Mouse (Mus musculus) midbrain, embryonic 10.5 days (tissue): ENCODE measurements at regions not wholly inside any gene's neighbourhood (a gene's known extent, or its start where the extent isn't known, plus 50 kb on each side); places are given as distances from the start of the nearest gene placed in this dataset.

Source experiments
- DNase-seq: peaks from one replicate; pipeline ENCODE4 v3.0.0-alpha.2; 2017; ENCODE audit warnings: low spot score
- H3K27ac ChIP-seq: fragments of 300-500 bp; sonication (generic); replicated peaks from 2 replicates; pipeline ENCODE4 v1.5.1; 2016; ENCODE audit warnings: mild to moderate bottlenecking
- H3K27me3 ChIP-seq: fragments of 300-500 bp; sonication (generic); 2 replicates; pipeline ENCODE4 v1.6.1; 2016; ENCODE audit warnings: low read depth, mild to moderate bottlenecking; ENCODE audit not compliant: poor library complexity, severe bottlenecking
- H3K36me3 ChIP-seq: fragments of 300-500 bp; sonication (generic); 2 replicates; pipeline ENCODE4 v1.6.1; 2016; ENCODE audit warnings: mild to moderate bottlenecking, moderate library complexity
- H3K4me1 ChIP-seq: fragments of 300-500 bp; sonication (generic); 2 replicates; pipeline ENCODE4 v1.6.1; 2016
- H3K4me3 ChIP-seq: fragments of 300-500 bp; sonication (generic); 2 replicates; pipeline ENCODE4 v1.5.1; 2016; ENCODE audit warnings: mild to moderate bottlenecking, moderate library complexity
- H3K9me3 ChIP-seq: fragments of 300-500 bp; sonication (generic); replicated peaks from 2 replicates; pipeline ENCODE4 v1.6.1; 2016; ENCODE audit warnings: mild to moderate bottlenecking
- WGBS: fragments of 180-500 bp; shearing (Covaris S2); methylation state at CpG from one replicate; pipeline ENCODE4 v1.1.7; 2016; 5-methylcytosine and 5-hydroxymethylcytosine counted together

DNA sequence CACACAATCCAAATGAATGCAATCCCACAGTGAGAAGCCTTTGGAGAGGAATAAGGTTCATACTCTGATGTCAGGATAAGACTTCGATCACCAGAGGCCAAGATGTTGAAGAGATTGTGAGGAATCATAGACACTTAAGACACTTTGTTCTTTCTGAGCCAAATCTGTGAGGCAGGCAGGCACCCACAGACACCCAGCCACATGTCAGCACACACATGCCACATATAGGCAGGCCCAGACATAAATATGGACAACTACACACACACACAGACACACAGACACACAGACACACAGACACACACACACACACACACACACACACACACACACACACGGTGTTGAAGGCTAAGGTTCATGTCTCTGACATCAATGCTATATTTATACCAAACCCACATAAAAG is 185.1 kb upstream of the Frmd6 start:
- WGBS: 89% methylated on average over 2 of the region's 2 CpGs
- no peak overlapping the region for H3K4me3 ChIP-seq
- DNase-seq: no peak
- no peaks in the 10 kb centered on the region for H3K9me3 ChIP-seq
- no peaks in the 10 kb centered on the region for H3K27me3 ChIP-seq
- no peak overlapping the region for H3K27ac ChIP-seq
- H3K4me1 ChIP-seq: no peaks in the 10 kb centered on the region
- H3K36me3 ChIP-seq: no peaks in the 10 kb centered on the region

DNA sequence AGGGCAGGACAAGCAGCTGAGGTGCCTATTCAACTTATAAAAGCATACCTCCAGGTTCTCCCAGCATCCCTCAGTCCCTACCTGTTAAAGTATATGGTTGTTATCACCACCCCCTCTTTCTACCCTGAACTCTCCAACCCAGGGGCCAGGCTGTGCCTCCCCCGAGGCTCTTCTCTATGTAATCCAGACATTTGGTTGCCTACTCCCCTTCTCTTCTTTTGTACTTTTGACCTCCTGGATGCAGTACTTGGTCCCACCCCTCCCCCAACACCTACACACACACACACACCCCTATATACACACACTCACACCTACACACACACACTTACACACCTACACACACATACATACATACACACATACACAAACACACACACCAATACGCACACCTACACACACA is 180.4 kb upstream of the Frmd6 start:
- Histone ChIP-seq H3K9me3 (no peaks in the 10 kb centered on the region), H3K27ac (no peak overlapping the region), H3K27me3 (no peaks in the 10 kb centered on the region), H3K4me3 (no peak overlapping the region), H3K4me1 (no peaks in the 10 kb centered on the region), H3K36me3 (no peaks in the 10 kb centered on the region)
- no peak for DNase-seq
- WGBS: 87% methylated on average over 2 of the region's 2 CpGs

DNA sequence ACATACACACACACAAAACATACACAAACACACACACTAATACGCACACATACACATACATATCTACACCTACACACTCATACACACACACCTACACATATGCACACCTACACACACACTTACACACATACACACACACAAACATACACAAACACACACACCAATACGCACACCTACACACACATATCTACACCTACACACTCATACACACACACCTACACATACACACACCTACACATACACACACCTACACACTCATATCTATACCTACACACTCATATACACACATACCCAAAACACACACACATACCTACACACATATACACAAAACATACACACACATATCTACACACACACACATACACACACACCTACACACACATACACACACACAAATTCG is 179.9 kb upstream of the Frmd6 start:
- Histone ChIP-seq H3K27me3 (no peaks in the 10 kb centered on the region), H3K9me3 (no peaks in the 10 kb centered on the region), H3K36me3 (no peaks in the 10 kb centered on the region), H3K4me1 (no peaks in the 10 kb centered on the region), H3K27ac (no peak overlapping the region), H3K4me3 (no peak overlapping the region)
- 74% methylated on average over 3 of the region's 3 CpGs for WGBS
- DNase-seq: no peak

DNA sequence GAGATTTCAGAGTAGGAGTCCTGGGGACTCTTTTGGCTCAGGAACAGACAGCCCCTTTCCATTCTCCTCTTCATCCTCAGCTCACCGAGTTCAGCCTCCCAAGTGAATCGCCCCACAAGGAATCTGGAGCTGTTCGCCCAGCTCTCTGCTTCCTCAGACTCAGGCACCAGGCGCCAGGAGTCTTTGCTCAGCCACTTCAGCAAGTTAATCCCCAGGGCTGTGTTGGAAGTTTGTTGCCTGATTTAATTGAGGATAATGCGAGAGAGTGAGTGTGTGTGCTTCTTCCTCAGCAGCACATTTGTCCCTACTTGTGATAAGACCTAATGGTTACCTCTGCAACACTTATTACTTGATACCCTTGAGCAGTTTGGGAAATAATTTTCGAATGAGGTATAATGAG is 177.8 kb upstream of the Frmd6 start:
- H3K9me3 ChIP-seq: no peaks in the 10 kb centered on the region
- no peak for DNase-seq
- no peaks in the 10 kb centered on the region for H3K36me3 ChIP-seq
- H3K27ac ChIP-seq: no peak overlapping the region
- WGBS: 42% methylated on average over 6 of the region's 6 CpGs
- H3K4me1 ChIP-seq: no peaks in the 10 kb centered on the region
- H3K27me3 ChIP-seq: no peaks in the 10 kb centered on the region
- H3K4me3 ChIP-seq: no peak overlapping the region

DNA sequence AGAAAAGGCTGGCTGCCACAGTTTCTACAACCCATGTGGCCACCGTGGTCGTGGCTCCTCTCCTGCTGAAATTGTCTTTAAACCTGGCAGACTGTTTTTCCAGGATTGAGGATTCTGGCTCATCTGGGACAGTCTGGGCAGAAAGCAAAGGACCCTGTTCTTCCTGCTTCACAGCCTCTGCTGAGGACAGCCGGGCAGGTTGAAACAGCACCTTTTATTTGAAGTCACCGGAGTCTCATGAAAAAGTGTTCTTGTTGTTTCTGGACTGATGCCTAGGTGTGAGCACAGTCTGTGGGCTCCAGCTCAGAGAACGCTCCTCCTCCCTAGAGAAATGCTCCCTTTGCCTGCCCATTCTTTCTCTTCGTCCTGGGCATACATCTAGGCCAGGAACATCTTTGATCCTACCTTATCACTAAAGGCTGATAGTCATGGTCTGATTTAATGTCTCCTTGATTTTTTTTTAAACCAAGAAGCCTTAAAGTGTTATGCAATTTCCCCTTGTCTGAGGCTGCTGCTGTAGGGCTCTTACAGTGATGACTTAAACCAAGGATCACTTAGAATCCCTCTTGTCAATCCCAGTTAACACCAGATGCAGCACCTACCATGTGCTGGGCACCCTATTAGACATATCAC is 177.0 kb upstream of the Frmd6 start:
- WGBS: 83% methylated on average over 6 of the region's 6 CpGs
- no peaks in the 10 kb centered on the region for H3K27me3 ChIP-seq
- no peaks in the 10 kb centered on the region; the same call in 1 of the 2 replicates for H3K9me3 ChIP-seq
- DNase-seq: no peak
- no peak overlapping the region for H3K4me3 ChIP-seq
- no peak overlapping the region for H3K27ac ChIP-seq
- H3K4me1 ChIP-seq: no peaks in the 10 kb centered on the region
- H3K36me3 ChIP-seq: no peaks in the 10 kb centered on the region

DNA sequence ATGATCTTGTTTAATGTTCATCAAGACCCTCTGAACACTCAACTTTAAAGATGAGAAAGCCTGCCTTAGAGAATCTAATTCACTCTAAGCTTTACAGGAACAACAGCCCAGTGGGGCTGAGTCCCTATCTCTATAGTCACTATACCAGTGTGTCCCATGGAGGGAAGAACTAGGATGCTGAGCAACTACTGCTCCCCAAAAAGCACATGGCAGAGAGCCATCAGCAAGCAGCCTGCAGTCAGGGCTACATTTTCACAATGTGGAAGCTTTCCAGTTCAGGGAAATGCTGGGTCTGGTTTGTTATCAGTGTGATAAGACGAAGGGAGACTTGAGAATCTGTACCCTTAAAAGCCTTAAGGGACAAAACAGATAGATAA is 176.5 kb upstream of the Frmd6 start:
- no peaks in the 10 kb centered on the region for H3K27me3 ChIP-seq
- no peaks in the 10 kb centered on the region for H3K4me1 ChIP-seq
- no peaks in the 10 kb centered on the region; the same call in 1 of the 2 replicates for H3K9me3 ChIP-seq
- H3K4me3 ChIP-seq: no peak overlapping the region
- no peak for DNase-seq
- no peak overlapping the region for H3K27ac ChIP-seq
- WGBS: 90% methylated on average over 1 of the region's 1 CpGs
- H3K36me3 ChIP-seq: no peaks in the 10 kb centered on the region

DNA sequence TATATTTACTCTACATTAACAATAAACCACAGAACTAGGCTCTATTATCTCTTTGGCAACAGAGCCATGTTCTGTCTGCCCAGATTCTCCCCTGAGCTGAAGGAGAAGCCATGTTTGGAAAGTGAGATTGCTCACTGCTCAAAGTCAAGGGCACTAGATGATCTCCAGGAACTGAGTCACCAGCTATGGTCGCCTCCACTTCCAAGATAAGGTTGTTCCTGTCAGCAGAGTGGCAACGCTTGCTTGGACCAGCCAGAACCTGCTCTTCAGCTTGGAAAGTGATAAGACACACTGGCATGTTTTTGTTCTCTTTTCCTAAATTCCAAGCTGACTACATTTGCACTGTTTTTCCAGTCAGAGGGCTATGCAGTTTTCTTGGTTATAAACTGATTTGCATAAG is 175.6 kb upstream of the Frmd6 start:
- no peak overlapping the region for H3K27ac ChIP-seq
- H3K4me1 ChIP-seq: no peaks in the 10 kb centered on the region
- 92% methylated on average over 2 of the region's 2 CpGs for WGBS
- no peak overlapping the region for H3K4me3 ChIP-seq
- no peak for DNase-seq
- no peaks in the 10 kb centered on the region; the same call in 1 of the 2 replicates for H3K9me3 ChIP-seq
- no peaks in the 10 kb centered on the region for H3K27me3 ChIP-seq
- H3K36me3 ChIP-seq: no peaks in the 10 kb centered on the region

DNA sequence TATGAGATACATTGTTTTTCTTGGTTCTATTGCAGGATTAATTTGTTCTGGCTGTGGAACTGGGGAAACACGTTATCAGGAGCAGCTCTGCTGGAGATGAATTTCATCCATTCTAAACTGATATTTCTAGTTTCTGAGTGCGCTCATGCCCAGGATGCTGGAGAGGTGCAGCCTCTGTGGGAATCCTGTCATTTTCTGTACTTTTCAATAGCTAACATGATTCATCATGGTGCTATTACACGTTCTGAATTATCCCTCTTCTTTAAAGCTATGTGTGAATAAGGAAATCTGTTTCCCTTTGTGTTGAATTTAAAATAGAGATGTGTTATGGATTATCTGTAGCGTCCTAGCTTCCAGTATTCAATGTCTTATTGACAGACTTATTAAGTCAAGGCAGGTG is 174.8 kb upstream of the Frmd6 start:
- H3K27ac ChIP-seq: no peak overlapping the region
- H3K9me3 ChIP-seq: no peaks in the 10 kb centered on the region; the same call in 1 of the 2 replicates
- no peaks in the 10 kb centered on the region for H3K27me3 ChIP-seq
- no peak overlapping the region for H3K4me3 ChIP-seq
- H3K4me1 ChIP-seq: no peaks in the 10 kb centered on the region
- DNase-seq: no peak
- no peaks in the 10 kb centered on the region for H3K36me3 ChIP-seq
- 81% methylated on average over 4 of the region's 4 CpGs for WGBS

DNA sequence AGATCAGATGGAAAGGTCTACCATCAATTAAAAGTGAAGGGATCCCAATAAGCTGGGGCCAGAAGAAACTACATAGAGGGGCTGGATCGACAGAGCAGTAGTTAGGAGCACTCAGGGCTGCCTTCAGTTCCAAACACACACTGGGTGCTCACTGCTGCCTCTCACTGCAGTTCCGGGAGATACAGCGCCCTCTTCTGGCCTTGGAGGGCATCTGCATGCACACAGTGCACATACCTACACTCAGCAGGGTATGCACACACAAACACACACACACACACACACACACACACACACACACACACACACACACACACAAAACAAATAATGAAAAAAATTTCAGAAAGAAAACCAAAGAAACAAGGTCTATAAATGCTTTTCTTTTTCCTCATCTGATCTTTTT is 172.6 kb upstream of the Frmd6 start:
- H3K4me3 ChIP-seq: no peak overlapping the region
- H3K9me3 ChIP-seq: no peaks in the 10 kb centered on the region; the same call in 1 of the 2 replicates

DNA sequence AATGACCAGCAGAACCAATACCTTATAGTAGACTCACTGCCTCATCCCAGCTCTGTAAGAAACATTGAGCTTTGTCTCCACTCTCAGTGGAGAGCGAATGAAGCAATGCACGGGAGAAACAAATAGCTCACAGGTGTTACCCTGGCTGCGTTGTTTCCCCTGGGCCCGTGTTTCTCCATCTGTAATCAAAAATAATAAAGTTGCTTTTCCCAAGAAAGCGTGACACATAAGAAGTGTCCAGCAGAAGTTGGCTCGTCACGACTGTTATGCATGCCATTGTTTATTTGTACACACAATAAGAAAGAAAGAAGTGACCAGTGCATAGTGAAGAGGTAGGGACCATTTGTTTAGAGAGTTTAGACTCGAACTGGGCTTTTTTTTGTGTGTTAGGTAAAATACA is 171.3 kb upstream of the Frmd6 start:
- Histone ChIP-seq H3K27me3 (no peaks in the 10 kb centered on the region), H3K27ac (no peak overlapping the region), H3K9me3 (no peaks in the 10 kb centered on the region; the same call in 1 of the 2 replicates), H3K4me1 (no peaks in the 10 kb centered on the region), H3K4me3 (no peak overlapping the region), H3K36me3 (no peaks in the 10 kb centered on the region)
- no peak for DNase-seq
- 90% methylated on average over 8 of the region's 8 CpGs for WGBS

More for the DNA sequence above, 172.6 kb upstream of the Frmd6 start:
- H3K27me3 ChIP-seq: no peaks in the 10 kb centered on the region
- no peaks in the 10 kb centered on the region for H3K36me3 ChIP-seq
- WGBS: 83% methylated on average over 3 of the region's 3 CpGs
- no peaks in the 10 kb centered on the region for H3K4me1 ChIP-seq
- H3K27ac ChIP-seq: no peak overlapping the region
- DNase-seq: no peak

DNA sequence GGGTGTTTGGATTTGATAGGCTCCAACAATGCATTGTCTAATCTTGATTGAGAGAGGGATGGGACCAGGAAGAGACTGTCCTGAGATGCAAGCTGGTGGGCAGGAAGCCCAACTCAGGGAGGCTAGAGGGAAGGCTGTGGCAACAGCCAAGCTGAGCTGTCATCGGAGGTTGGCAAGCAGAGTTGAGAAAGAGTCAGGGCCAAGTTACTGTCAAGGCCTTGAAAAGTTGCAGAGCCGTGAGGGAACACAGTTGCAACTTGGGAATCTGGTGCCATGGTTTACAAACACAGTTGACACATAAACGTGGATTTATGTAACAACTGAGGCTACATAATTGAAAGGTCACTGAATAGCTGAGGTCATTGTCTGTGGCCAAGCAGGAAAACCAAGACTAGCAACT is 170.8 kb upstream of the Frmd6 start:
- WGBS: 88% methylated on average over 3 of the region's 3 CpGs
- DNase-seq: no peak
- no peaks in the 10 kb centered on the region; the same call in 1 of the 2 replicates for H3K9me3 ChIP-seq
- H3K4me1 ChIP-seq: no peaks in the 10 kb centered on the region
- H3K27ac ChIP-seq: no peak overlapping the region
- H3K27me3 ChIP-seq: no peaks in the 10 kb centered on the region
- H3K36me3 ChIP-seq: no peaks in the 10 kb centered on the region
- no peak overlapping the region for H3K4me3 ChIP-seq

DNA sequence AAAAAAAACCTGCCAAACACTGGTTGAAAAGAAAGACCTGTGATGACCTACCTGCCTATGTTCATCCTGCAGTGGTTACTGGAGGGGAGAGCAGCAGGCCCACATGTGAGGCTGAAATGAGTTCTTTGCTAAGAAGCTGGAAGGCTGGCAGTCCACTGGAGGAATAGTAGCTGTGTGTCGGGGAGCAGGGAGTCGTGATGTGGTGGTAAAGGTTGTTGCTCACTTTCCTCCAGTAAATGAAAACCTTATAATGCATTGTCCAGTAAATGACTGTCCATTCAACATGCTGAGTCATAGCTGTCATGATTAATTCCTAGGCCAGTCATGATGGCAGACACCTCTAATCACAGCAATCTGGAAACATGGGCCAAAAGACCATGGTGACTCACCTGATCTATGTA is 169.9 kb upstream of the Frmd6 start:
- Histone ChIP-seq H3K9me3 (no peaks in the 10 kb centered on the region; the same call in 1 of the 2 replicates), H3K4me1 (no peaks in the 10 kb centered on the region), H3K36me3 (no peaks in the 10 kb centered on the region), H3K27ac (no peak overlapping the region), H3K4me3 (no peak overlapping the region), H3K27me3 (no peaks in the 10 kb centered on the region)
- WGBS: 79% methylated on average over 2 of the region's 2 CpGs
- DNase-seq: no peak

DNA sequence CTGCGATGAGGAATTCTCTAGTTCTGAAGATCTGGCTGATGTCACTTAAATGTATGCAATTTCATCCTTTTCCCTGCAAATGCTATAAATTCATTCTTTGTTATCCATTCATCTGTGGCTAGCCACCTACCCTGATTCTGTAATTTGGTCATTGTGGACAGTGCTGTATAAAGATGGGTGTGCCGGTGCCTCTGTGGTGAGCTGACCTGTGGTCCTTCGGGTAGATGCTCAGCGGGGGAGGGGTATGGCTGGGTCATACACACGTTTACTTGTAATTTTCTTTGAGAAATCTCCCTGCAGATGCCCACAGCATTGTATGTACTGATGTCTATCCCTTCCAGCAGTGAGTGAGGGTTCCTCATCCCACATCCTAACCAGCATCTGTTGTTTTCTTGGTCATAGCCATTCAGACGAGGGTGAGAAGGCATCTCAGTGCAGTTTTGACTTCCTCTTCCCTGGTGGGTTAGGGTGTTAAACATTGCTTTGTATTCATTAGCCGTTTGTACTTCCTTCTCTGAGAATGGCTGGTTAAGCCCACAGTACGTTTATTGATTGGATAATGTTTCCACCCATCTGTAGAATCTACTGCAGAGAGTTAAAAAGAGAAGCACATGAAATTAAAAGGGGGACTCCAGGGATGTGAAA is 169.3 kb upstream of the Frmd6 start:
- Histone ChIP-seq H3K36me3 (no peaks in the 10 kb centered on the region), H3K4me3 (no peak overlapping the region), H3K9me3 (no peaks in the 10 kb centered on the region; the same call in 1 of the 2 replicates), H3K4me1 (no peaks in the 10 kb centered on the region), H3K27me3 (no peaks in the 10 kb centered on the region), H3K27ac (no peak overlapping the region)
- DNase-seq: no peak
- WGBS: 80% methylated on average over 8 of the region's 8 CpGs
